Mouse (Mus musculus) liver, adult 2 months (tissue): ENCODE measurements around the gene Ncam1. TPM values are rescaled to one million over a fixed set of nuclear protein-coding genes. Genes with fewer than 3 reads are reported as not detected.

Experiments
- DNase-seq: peaks from one replicate; pipeline ENCODE4 v3.0.0-alpha.2; 2011; ENCODE audit warnings: low read depth, low spot score; ENCODE audit errors: extremely low read depth
- H3K27ac ChIP-seq: fragments of 200-500 bp; replicated peaks from 2 replicates; pipeline ENCODE4 v1.5.1; 2012; ENCODE audit warnings: low read depth, mild to moderate bottlenecking, control low read depth, inconsistent platforms, low read length; ENCODE audit not compliant: insufficient read depth
- H3K27me3 ChIP-seq: fragments of 200-500 bp; 2 replicates; pipeline ENCODE4 v1.6.1; 2012; ENCODE audit warnings: mild to moderate bottlenecking, moderate library complexity, low read length, inconsistent platforms; ENCODE audit not compliant: control insufficient read depth, insufficient read depth
- H3K36me3 ChIP-seq: fragments of 200-500 bp; 2 replicates; pipeline ENCODE4 v1.6.1; 2012; ENCODE audit warnings: low read length, inconsistent platforms; ENCODE audit not compliant: control insufficient read depth, insufficient read depth
- H3K4me1 ChIP-seq: fragments of 200-500 bp; 2 replicates; pipeline ENCODE4 v1.6.1; 2011; ENCODE audit warnings: low read length; ENCODE audit not compliant: control insufficient read depth, insufficient read depth
- H3K4me3 ChIP-seq: fragments of 200-500 bp; 2 replicates; pipeline ENCODE4 v1.5.1; 2011; ENCODE audit warnings: low read depth, mild to moderate bottlenecking, control low read depth, low read length, moderate library complexity; ENCODE audit not compliant: insufficient read depth
- H3K79me2 ChIP-seq: fragments of 200-500 bp; 2 replicates; pipeline ENCODE4 v1.6.1; 2012; ENCODE audit warnings: inconsistent platforms, mild to moderate bottlenecking, low read length, moderate library complexity; ENCODE audit not compliant: control insufficient read depth, insufficient read depth
- H3K9ac ChIP-seq: fragments of 200-500 bp; 2 replicates; pipeline ENCODE4 v1.6.1; 2012; ENCODE audit warnings: low read depth, mild to moderate bottlenecking, control low read depth, inconsistent platforms, low read length
- CTCF ChIP-seq: fragments of 200-500 bp; IDR thresholded peaks from 2 replicates; pipeline ENCODE4 v1.5.1; 2011; ENCODE audit warnings: low read depth, low read length, control low read depth
- POLR2A ChIP-seq: fragments of 200-500 bp; IDR thresholded peaks from 2 replicates; pipeline ENCODE4 v1.6.1; 2011; ENCODE audit warnings: low read length, control low read depth; ENCODE audit not compliant: insufficient read depth; ENCODE audit errors: extremely low read depth
- WGBS: fragments of 180-500 bp; shearing (Covaris S2); methylation state at CpG from one replicate; pipeline ENCODE4 v1.1.7; 2018; 5-methylcytosine and 5-hydroxymethylcytosine counted together
- polyA plus RNA-seq: library from polyadenylated mRNA; depleted of rRNA; stranded (reverse); fragments of >200 nt; gene quantifications from 2 replicates; pipeline ENCODE4 v1.2.3, GENCODE M21; 2012
- total RNA-seq: library from RNA; depleted of rRNA; stranded (reverse); fragments of >200 nt; gene quantifications from 2 replicates; pipeline ENCODE4 v1.2.3, GENCODE M21; 2014

Ncam1 gene
- total and polyA plus RNA-seq, 2 experiments, result 0.07 to 0.18 TPM

- no peak overlapping the region for H3K9ac ChIP-seq
- 76% methylated on average over 7 of the region's 7 CpGs for WGBS
- no peaks in the 10 kb centered on the region for H3K4me1 ChIP-seq
- H3K36me3 ChIP-seq, result no peaks in the 10 kb centered on the region
- no peaks in the 10 kb centered on the region for H3K27me3 ChIP-seq
- H3K79me2 ChIP-seq, result no peaks in the 10 kb centered on the region
- TF ChIP-seq POLR2A, result no peak
- no peak for TF ChIP-seq CTCF
- H3K4me3 ChIP-seq, result no peak overlapping the region
- H3K27ac ChIP-seq, result no peak overlapping the region
- DNase-seq, result no peak
Observed at GRCm38 (mm10) chr9:49533455-49533854, 265.3 kb downstream of the Ncam1 start.

- Histone ChIP-seq H3K27ac (no peak overlapping the region), H3K4me1 (no peaks in the 10 kb centered on the region), H3K79me2 (no peaks in the 10 kb centered on the region), H3K4me3 (no peak overlapping the region), H3K9ac (no peak overlapping the region), H3K36me3 (no peaks in the 10 kb centered on the region), H3K27me3 (no peaks in the 10 kb centered on the region)
- 89% methylated on average over 6 of the region's 6 CpGs for WGBS
- TF ChIP-seq POLR2A (no peak), CTCF (no peak)
- DNase-seq, result no peak
Observed at GRCm38 (mm10) chr9:49531833-49532232, 266.9 kb downstream of the Ncam1 start.

GRCm38 (mm10) chr9:49531257-49531656, 267.5 kb downstream of the Ncam1 start:
- DNase-seq, result no peak
- TF ChIP-seq CTCF (no peak), POLR2A (no peak)
- WGBS, result 55% methylated on average over 7 of the region's 7 CpGs

GRCm38 (mm10) chr9:49530739-49531138, 268.0 kb downstream of the Ncam1 start:
- no peaks in the 10 kb centered on the region for H3K27me3 ChIP-seq
- no peaks in the 10 kb centered on the region for H3K79me2 ChIP-seq
- H3K36me3 ChIP-seq, result no peaks in the 10 kb centered on the region
- no peak for DNase-seq
- H3K27ac ChIP-seq, result no peak overlapping the region
- no peak overlapping the region for H3K4me3 ChIP-seq
- no peaks in the 10 kb centered on the region for H3K4me1 ChIP-seq
- no peak overlapping the region for H3K9ac ChIP-seq
- 38% methylated on average over 4 of the region's 4 CpGs for WGBS
- TF ChIP-seq POLR2A, result no peak
- TF ChIP-seq CTCF, result no peak

More at GRCm38 (mm10) chr9:49531257-49531656, 267.5 kb downstream of the Ncam1 start:
- H3K4me1 ChIP-seq, result no peaks in the 10 kb centered on the region
- no peaks in the 10 kb centered on the region for H3K27me3 ChIP-seq
- no peaks in the 10 kb centered on the region for H3K36me3 ChIP-seq
- H3K4me3 ChIP-seq, result no peak overlapping the region
- H3K27ac ChIP-seq, result no peak overlapping the region
- no peaks in the 10 kb centered on the region for H3K79me2 ChIP-seq
- no peak overlapping the region for H3K9ac ChIP-seq

- WGBS, result 68% methylated on average over 8 of the region's 8 CpGs
- no peaks in the 10 kb centered on the region for H3K79me2 ChIP-seq
- TF ChIP-seq POLR2A, result no peak
- no peak for TF ChIP-seq CTCF
Observed at GRCm38 (mm10) chr9:49529366-49529959, 269.3 kb downstream of the Ncam1 start.

GRCm38 (mm10) chr9:49528943-49529342, 269.8 kb downstream of the Ncam1 start:
- no peak for DNase-seq
- 59% methylated on average over 10 of the region's 10 CpGs for WGBS
- H3K27ac ChIP-seq, result no peak overlapping the region
- H3K79me2 ChIP-seq, result no peaks in the 10 kb centered on the region
- no peaks in the 10 kb centered on the region for H3K27me3 ChIP-seq
- H3K4me1 ChIP-seq, result no peaks in the 10 kb centered on the region
- no peaks in the 10 kb centered on the region for H3K36me3 ChIP-seq
- no peak overlapping the region for H3K9ac ChIP-seq
- H3K4me3 ChIP-seq, result no peak overlapping the region
- no peak for TF ChIP-seq POLR2A
- TF ChIP-seq CTCF, result peak; percentile 13; the same call in 1 of the 2 replicates

More at GRCm38 (mm10) chr9:49529366-49529959, 269.3 kb downstream of the Ncam1 start:
- Histone ChIP-seq H3K9ac (no peak overlapping the region), H3K4me3 (no peak overlapping the region), H3K4me1 (no peaks in the 10 kb centered on the region), H3K27me3 (no peaks in the 10 kb centered on the region), H3K27ac (no peak overlapping the region), H3K36me3 (no peaks in the 10 kb centered on the region)
- no peak for DNase-seq
